In the genomic region with DNA sequence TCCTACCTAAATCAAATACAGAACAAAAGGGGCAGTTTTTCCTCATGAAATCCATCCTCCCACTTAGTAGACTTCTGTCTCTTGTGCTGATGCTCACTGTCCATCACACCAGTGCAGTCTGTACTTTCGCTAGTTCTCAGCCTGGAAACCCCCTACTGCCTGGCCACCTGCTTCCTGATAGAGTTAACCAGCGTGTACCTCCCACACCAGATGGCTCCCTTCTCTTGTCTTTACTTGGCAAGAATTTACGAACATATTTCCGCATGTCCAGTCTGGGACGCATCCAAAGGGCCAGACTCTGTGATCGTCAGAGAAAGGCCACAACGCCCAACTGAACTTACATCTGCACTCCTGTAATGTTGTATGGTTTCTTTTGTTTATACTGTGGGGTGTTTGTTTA, we compare ENCODE assay signal across 10 mouse cellular contexts.
DNase-seq lines count a peak whose midpoint lies in the region.
"Had no signal": no experiment of that assay in that cellular context is flagged by ENCODE, and none has a peak within 500 bp of the region (broad histone marks: within the 10 kb centered on the region; RNA-seq: fewer than 3 reads in every experiment).

No protein-coding gene starts in this region.

- DNase-seq in heart, adult 18-20 months = peak; percentile 5 to 10
- no peak for DNase-seq in heart, adult 11 months
- peak; percentile 4 to 19 for DNase-seq in layer of hippocampus, postnatal 14 days (ENCODE audit: low spot score in 2 of 2)
- DNase-seq in layer of hippocampus, postnatal 10 days (ENCODE audit: low spot score in 2 of 2) = no peak
- peak; percentile 2 for DNase-seq in Muller cell, postnatal 12 days (ENCODE audit: inconsistent ontology term)
- DNase-seq in cerebellum, postnatal 14 days = peak; percentile 97 to 98
- DNase-seq in spleen, postnatal 4 days (ENCODE audit: low spot score in 2 of 2) = no peak
- DNase-seq in frontal cortex, adult 2 months (ENCODE audit: extremely low spot score in 1 of 2, low spot score in 1 of 2) = no peak
- DNase-seq: layer of hippocampus, postnatal 36 days; liver, embryonic 13.5 days had no signal

Comparison
In these comparisons a context has a peak if more than half of its experiments do, and no peak if none do; other contexts are left out.
1. DNase-seq: peak in heart, adult 18-20 months (2 of 2), layer of hippocampus, postnatal 14 days (2 of 2), Muller cell, postnatal 12 days (single experiment) and cerebellum, postnatal 14 days (2 of 2); none in heart, adult 11 months (single experiment), layer of hippocampus, postnatal 10 days (0 of 2), spleen, postnatal 4 days (0 of 2) and frontal cortex, adult 2 months (0 of 2).